Mouse (Mus musculus) megakaryocyte, embryonic 14.5 days (primary cell): ENCODE data around the gene Dedd2.

ENCODE experiments used
- FLI1 ChIP-seq: IDR thresholded peaks from 2 replicates; pipeline ENCODE4 v1.6.1; 2012; ENCODE audit warnings: low read length, inconsistent platforms, mixed read lengths
- GATA1 ChIP-seq: IDR thresholded peaks from 3 replicates; pipeline ENCODE4 v1.6.1; 2012; ENCODE audit warnings: mixed read lengths, low read length, inconsistent platforms, borderline replicate concordance

DNA sequence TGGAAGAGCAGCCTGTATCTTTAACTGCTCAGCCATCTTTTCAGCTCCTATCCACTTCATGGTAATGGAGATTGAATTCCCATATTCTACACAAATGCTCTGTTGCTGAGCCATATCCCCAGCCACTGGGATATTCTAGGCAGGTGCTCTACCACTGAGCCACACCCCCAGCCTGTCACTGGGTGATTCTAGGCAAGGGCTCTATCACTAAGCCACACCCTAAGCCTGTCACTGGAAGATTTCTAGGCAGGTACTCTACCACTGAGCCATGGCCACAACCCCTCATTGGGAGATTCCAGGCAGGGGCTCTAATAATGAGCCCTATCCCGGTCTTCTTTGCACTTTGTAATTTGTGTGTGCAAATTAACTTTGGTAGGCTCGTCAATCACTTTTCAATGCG, 25.3 kb downstream of the Dedd2 start:
- TF ChIP-seq GATA1 = no peak
- TF ChIP-seq FLI1 = no peak
